11 mouse cellular contexts compared by ENCODE assay signal in the genomic region with DNA sequence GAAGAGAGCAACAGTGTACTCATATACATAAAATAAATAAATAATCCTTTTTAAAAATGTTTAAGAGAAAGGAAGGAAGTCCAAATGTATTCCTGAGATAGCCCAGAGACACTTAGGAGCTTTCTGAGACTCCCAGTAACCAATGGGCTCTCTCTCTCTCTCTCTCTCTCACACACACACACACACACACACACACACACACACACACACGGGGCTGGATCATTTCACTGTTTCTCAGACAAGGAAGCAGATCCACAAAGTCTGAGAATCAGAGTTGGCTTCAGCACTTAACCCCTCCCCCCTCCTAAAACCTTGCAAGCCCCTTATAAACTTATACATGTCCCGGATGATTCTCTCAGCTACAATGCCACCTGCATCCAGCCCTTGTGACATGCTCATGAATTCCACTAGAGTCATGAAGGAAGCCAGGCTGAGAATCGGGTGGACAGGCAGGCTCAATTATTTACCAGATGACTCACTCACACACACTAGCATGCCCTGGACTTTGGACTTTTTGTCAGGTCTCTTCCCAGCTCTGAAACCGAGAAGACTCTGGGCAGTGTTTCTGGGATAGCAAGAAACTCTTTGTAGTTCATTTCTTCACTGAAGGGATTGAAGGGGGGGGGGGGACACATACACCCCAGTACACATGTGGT. TPM values are rescaled to one million over a fixed set of nuclear protein-coding genes. Genes with fewer than 3 reads are reported as not detected.
DNase-seq lines count a peak whose midpoint lies in the region; ATAC-seq and TF ChIP-seq lines count a peak whose summit lies in the region.
"Had no signal": no experiment of that assay in that cellular context is flagged by ENCODE, and none has a peak within 500 bp of the region (broad histone marks: within the 10 kb centered on the region; RNA-seq: fewer than 3 reads in every experiment).

No protein-coding gene starts in this region.

- H3K27ac ChIP-seq in kidney, embryonic 14.5 days (ENCODE audit: low read depth, low read length) = no peak overlapping the region
- 0 out of 2 replicates have a peak overlapping the region, but pooled peaks have one; percentile 7 for H3K27ac ChIP-seq in liver, embryonic 11.5 days (ENCODE audit: low read depth, low read length)
- peak overlapping the region; percentile 45; the same call in 1 of the 2 replicates for H3K27ac ChIP-seq in stomach, postnatal 0 days (replicated peaks)
- no peak overlapping the region for H3K27ac ChIP-seq in hindbrain, embryonic 14.5 days

- no peaks in the 10 kb centered on the region for H3K27me3 ChIP-seq in kidney, embryonic 14.5 days (ENCODE audit: control insufficient read depth, insufficient read depth, low read length)
- H3K27me3 ChIP-seq in liver, embryonic 11.5 days (replicated peaks; ENCODE audit: control insufficient read depth, insufficient read depth, low read length) = no peaks in the 10 kb centered on the region
- H3K27me3 ChIP-seq in stomach, postnatal 0 days (ENCODE audit: control insufficient read depth, insufficient read depth, low read length) = no peaks in the 10 kb centered on the region
- no peaks in the 10 kb centered on the region for H3K27me3 ChIP-seq in hindbrain, embryonic 14.5 days (ENCODE audit: control insufficient read depth, insufficient read depth, low read length)

- ATAC-seq in kidney, embryonic 14.5 days (ENCODE audit: low FRiP score, low TSS enrichment) = peak; percentile 79
- no peak; the same call in 1 of the 2 replicates for ATAC-seq in liver, embryonic 11.5 days (replicated peaks; ENCODE audit: low FRiP score)
- ATAC-seq in stomach, postnatal 0 days (ENCODE audit: low FRiP score, low TSS enrichment) = peak; percentile 95
- no peak for ATAC-seq in hindbrain, embryonic 14.5 days (ENCODE audit: low FRiP score)

- no peak overlapping the region for H3K4me3 ChIP-seq in kidney, embryonic 14.5 days (ENCODE audit: low read length)
- no peak overlapping the region for H3K4me3 ChIP-seq in liver, embryonic 11.5 days (ENCODE audit: low read depth, low read length)
- H3K4me3 ChIP-seq in stomach, postnatal 0 days (ENCODE audit: low read depth, low read length) = no peak overlapping the region
- no peak overlapping the region for H3K4me3 ChIP-seq in hindbrain, embryonic 14.5 days (replicated peaks; ENCODE audit: low read length)

- no peaks in the 10 kb centered on the region for H3K9me3 ChIP-seq in kidney, embryonic 14.5 days (ENCODE audit: control insufficient read depth, low read length)
- no peaks in the 10 kb centered on the region for H3K9me3 ChIP-seq in liver, embryonic 11.5 days (ENCODE audit: control insufficient read depth, low read length)
- no peaks in the 10 kb centered on the region for H3K9me3 ChIP-seq in stomach, postnatal 0 days (ENCODE audit: control insufficient read depth, low read length)
- H3K9me3 ChIP-seq in hindbrain, embryonic 14.5 days (ENCODE audit: control insufficient read depth, low read length) = no peaks in the 10 kb centered on the region

- 44% methylated on average over 4 of the region's 4 CpGs for WGBS in kidney, embryonic 14.5 days
- 61% methylated on average over 4 of the region's 4 CpGs for WGBS in liver, embryonic 11.5 days
- 21% methylated on average over 4 of the region's 4 CpGs for whole genome bisulfite sequencing in stomach, postnatal 0 days
- 67% methylated on average over 4 of the region's 4 CpGs for WGBS in hindbrain, embryonic 14.5 days

- no peak overlapping the region for H3K9ac ChIP-seq in kidney, embryonic 14.5 days (ENCODE audit: low read depth, low read length)
- no peak overlapping the region for H3K9ac ChIP-seq in liver, embryonic 11.5 days (ENCODE audit: low read depth, low read length)
- no peak overlapping the region for H3K9ac ChIP-seq in stomach, postnatal 0 days (ENCODE audit: low read length)
- no peak overlapping the region for H3K9ac ChIP-seq in hindbrain, embryonic 14.5 days

- H3K36me3 ChIP-seq in kidney, embryonic 14.5 days (ENCODE audit: control insufficient read depth, insufficient read depth, low read length) = no peaks in the 10 kb centered on the region
- no peaks in the 10 kb centered on the region for H3K36me3 ChIP-seq in liver, embryonic 11.5 days (ENCODE audit: control insufficient read depth, insufficient read depth, low read length)
- no peaks in the 10 kb centered on the region for H3K36me3 ChIP-seq in stomach, postnatal 0 days (ENCODE audit: control insufficient read depth, insufficient read depth, low read length)
- no peaks in the 10 kb centered on the region for H3K36me3 ChIP-seq in hindbrain, embryonic 14.5 days (replicated peaks; ENCODE audit: control insufficient read depth, insufficient read depth)

- H3K4me2 ChIP-seq in kidney, embryonic 14.5 days (replicated peaks; ENCODE audit: low read depth, low read length) = no peak overlapping the region
- H3K4me2 ChIP-seq in liver, embryonic 11.5 days = no peak overlapping the region
- H3K4me2 ChIP-seq in stomach, postnatal 0 days (replicated peaks; ENCODE audit: low read depth) = no peak overlapping the region
- no peak overlapping the region for H3K4me2 ChIP-seq in hindbrain, embryonic 14.5 days (replicated peaks)
- H3K4me2 ChIP-seq: heart, embryonic 11.5 days had no signal

- no peak for TF ChIP-seq EP300 in stomach, postnatal 0 days (optimal IDR thresholded peaks at IDR 0.05)

- no peak for TF ChIP-seq CTCF in stomach, postnatal 0 days (IDR thresholded peaks at IDR 0.05; ENCODE audit: low read depth)

- DNase-seq in adrenal gland, adult 2 months = peak; percentile 36
- no peak for DNase-seq in adrenal gland, adult 18-20 months (ENCODE audit: low spot score in 2 of 2)
- no peak for DNase-seq in liver, embryonic 11.5 days (ENCODE audit: low spot score)
- DNase-seq in stomach, postnatal 0 days (ENCODE audit: low spot score) = peak; percentile 73
- no peak for DNase-seq in layer of hippocampus, adult 11-12 months (ENCODE audit: low spot score)
- DNase-seq in hindbrain, embryonic 14.5 days (ENCODE audit: low spot score) = no peak
- DNase-seq in T-cell, adult 2 months (ENCODE audit: low spot score) = no peak
- DNase-seq: adrenal gland, postnatal 10 days; right cerebral cortex, postnatal 4 days had no signal

- H3K4me1 ChIP-seq in kidney, embryonic 14.5 days (ENCODE audit: control insufficient read depth, insufficient read depth, low read length) = no peaks in the 10 kb centered on the region
- no peaks in the 10 kb centered on the region for H3K4me1 ChIP-seq in liver, embryonic 11.5 days (replicated peaks; ENCODE audit: control insufficient read depth, insufficient read depth, low read length)
- H3K4me1 ChIP-seq in stomach, postnatal 0 days (replicated peaks; ENCODE audit: control insufficient read depth, insufficient read depth) = no peaks in the 10 kb centered on the region
- no peaks in the 10 kb centered on the region for H3K4me1 ChIP-seq in hindbrain, embryonic 14.5 days (replicated peaks; ENCODE audit: control insufficient read depth, insufficient read depth, low read length)

RNA-seq across cellular contexts. Expression of a gene that starts 39.3 kb away (rescaled TPM):
- total RNA-seq in adrenal gland, adult 2 months (2021) = 100 to 1,000 TPM; 125 to 134 TPM
- 5.6 and 7.5 TPM in 2 replicates for polyA plus RNA-seq in adrenal gland, adult 2 months (2012; rRNA removed)
- 100 to 1,000 TPM; 155 to 172 TPM for total RNA-seq in adrenal gland, adult 18-20 months (2021)
- 297 and 476 TPM in 2 replicates for polyA plus RNA-seq in kidney, embryonic 14.5 days (2014; fragmentation: Nextera tagmentation; extraction: Ambion mirVana)
- 344 and 399 TPM in 2 replicates for polyA plus RNA-seq in liver, embryonic 11.5 days (2014; fragmentation: Nextera tagmentation; extraction: Ambion mirVana)
- 192 and 230 TPM in 2 replicates for polyA plus RNA-seq in stomach, postnatal 0 days (2015; fragmentation: Nextera tagmentation; extraction: Ambion mirVana)
- 372 and 407 TPM in 2 replicates for polyA plus RNA-seq in hindbrain, embryonic 14.5 days (2014; fragmentation: Nextera tagmentation; extraction: Ambion mirVana)

Comparison
In these comparisons a context has a peak if more than half of its experiments do, and no peak if none do; other contexts are left out.
1. DNase-seq: peak in adrenal gland, adult 2 months (single experiment) and stomach, postnatal 0 days (single experiment); none in adrenal gland, adult 18-20 months (0 of 2), liver, embryonic 11.5 days (single experiment), layer of hippocampus, adult 11-12 months (single experiment), hindbrain, embryonic 14.5 days (single experiment) and T-cell, adult 2 months (single experiment).
2. ATAC-seq: peak in kidney, embryonic 14.5 days (single experiment) and stomach, postnatal 0 days (single experiment); none in liver, embryonic 11.5 days (single experiment) and hindbrain, embryonic 14.5 days (single experiment).
3. H3K27ac ChIP-seq: peak in liver, embryonic 11.5 days (single experiment) and stomach, postnatal 0 days (single experiment); none in kidney, embryonic 14.5 days (single experiment) and hindbrain, embryonic 14.5 days (single experiment).
4. RNA of a gene that starts 39.3 kb away (polyA plus RNA-seq): 297 to 476 TPM in kidney, embryonic 14.5 days, 372 to 407 TPM in hindbrain, embryonic 14.5 days, 344 to 399 TPM in liver, embryonic 11.5 days and 192 to 230 TPM in stomach, postnatal 0 days; 5.6 to 7.5 TPM in adrenal gland, adult 2 months; every median in the first group is over 10 times any median in the second.